Mouse (Mus musculus): ENCODE results near the gene Pram1. TPM values are rescaled to one million over a fixed set of nuclear protein-coding genes. Genes with fewer than 3 reads are reported as not detected.

The Pram1 gene
- polyA plus RNA-seq, 1 experiment from 2014 or later = 0.71 TPM

DNA sequence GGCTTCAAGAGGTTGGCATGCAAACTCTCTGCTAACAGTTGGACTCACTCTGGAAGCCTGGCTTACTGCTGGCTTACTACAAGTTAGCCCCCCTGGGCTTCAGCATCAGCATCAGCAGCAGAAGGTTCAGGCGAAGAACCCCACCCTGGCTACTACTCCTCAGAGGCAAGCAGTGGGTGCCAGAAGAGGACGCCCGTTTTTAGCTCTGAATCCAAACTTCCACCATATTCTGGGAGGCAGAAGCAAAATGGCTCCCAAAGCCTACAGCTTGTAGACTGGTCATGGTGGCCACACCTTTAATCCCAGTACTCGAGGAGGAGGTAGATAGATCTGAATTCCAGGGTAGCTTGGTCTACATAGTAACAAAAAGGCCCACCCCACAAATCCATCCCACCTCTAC lies 6.2 kb downstream of the Pram1 start:
- Histone ChIP-seq H3K9me3 (ENCODE audit: control insufficient read depth, low read length) (no peaks in the 10 kb centered on the region), H3K36me3 (ENCODE audit: control insufficient read depth, insufficient read depth, low read length) (peaks cover 30% of the 10 kb centered on the region), H3K4me3 (ENCODE audit: low read depth, low read length) (no peak overlapping the region), H3K27ac (ENCODE audit: low read depth, low read length) (no peak overlapping the region), H3K9ac (replicated peaks; ENCODE audit: low read depth, low read length) (no peak overlapping the region), H3K27me3 (ENCODE audit: control insufficient read depth, insufficient read depth, low read length) (no peaks in the 10 kb centered on the region), H3K4me1 (ENCODE audit: control insufficient read depth, insufficient read depth, low read length) (no peaks in the 10 kb centered on the region), H3K4me2 (ENCODE audit: low read depth, low read length) (no peak overlapping the region)
- no peak for ATAC-seq (ENCODE audit: low read depth)
- WGBS = 95% methylated on average over 4 of the region's 4 CpGs

DNA sequence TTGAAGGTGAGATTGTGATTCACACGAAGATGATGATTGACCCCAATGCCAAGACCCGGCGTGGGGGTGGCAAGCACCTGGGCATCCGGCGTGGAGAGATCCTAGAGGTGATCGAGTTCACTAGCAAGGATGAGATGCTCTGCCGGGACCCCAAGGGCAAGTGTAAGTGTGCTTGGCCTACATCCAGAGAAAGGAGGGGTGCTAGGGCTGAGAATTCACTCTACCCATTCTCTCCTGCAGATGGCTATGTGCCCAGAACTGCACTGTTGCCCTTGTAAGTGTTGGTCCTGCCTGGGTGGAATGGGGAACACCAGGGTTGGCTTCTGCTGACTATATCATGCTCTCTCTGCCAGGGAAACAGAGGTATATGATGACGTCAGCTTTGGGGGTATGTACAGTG lies 7.2 kb downstream of the Pram1 start:
- Histone ChIP-seq H3K4me1 (ENCODE audit: control insufficient read depth, insufficient read depth, low read length) (no peaks in the 10 kb centered on the region), H3K9ac (replicated peaks; ENCODE audit: low read depth, low read length) (no peak overlapping the region), H3K4me2 (ENCODE audit: low read depth, low read length) (no peak overlapping the region), H3K36me3 (ENCODE audit: control insufficient read depth, insufficient read depth, low read length) (peaks cover 40% of the 10 kb centered on the region), H3K27ac (ENCODE audit: low read depth, low read length) (no peak overlapping the region), H3K27me3 (ENCODE audit: control insufficient read depth, insufficient read depth, low read length) (no peaks in the 10 kb centered on the region), H3K9me3 (ENCODE audit: control insufficient read depth, low read length) (no peaks in the 10 kb centered on the region), H3K4me3 (ENCODE audit: low read depth, low read length) (no peak overlapping the region)
- ATAC-seq (ENCODE audit: low read depth) = no peak
- WGBS = 97% methylated on average over 8 of the region's 8 CpGs

DNA sequence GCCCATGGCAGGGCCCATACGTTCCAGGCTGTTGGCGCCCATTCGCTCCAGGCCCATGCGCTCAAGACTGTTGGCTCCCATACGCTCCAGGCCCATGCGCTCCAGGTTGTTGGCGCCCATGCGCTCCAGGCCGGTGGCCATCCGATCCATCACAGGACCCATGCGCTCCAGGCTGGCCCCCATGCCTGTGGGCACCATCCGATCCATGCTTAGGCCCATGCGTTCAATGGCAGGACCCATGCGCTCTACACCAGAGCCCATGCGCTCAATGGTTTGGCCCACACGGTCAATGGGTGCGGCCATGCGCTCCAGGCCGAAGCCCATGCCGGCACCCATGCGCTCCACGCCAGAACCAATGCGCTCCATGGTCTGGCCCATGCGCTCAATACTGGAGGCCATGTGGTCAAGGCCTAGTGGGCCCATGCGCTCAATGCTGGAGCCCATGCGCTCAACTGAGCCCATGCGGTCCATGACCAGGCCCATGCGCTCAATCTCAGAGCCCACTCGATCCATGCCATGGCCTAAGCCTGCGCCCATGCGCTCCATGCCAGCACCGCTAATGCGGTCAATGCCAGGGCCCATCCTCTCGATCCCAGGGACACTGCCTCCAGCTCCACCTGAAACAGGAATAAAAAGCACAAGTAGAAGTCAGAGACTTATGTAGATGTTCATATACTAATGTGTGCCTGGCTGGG lies 12.1 kb downstream of the Pram1 start:
- peaks cover 62% of the 10 kb centered on the region for H3K36me3 ChIP-seq (ENCODE audit: control insufficient read depth, insufficient read depth, low read length)
- H3K9me3 ChIP-seq (ENCODE audit: control insufficient read depth, low read length) = no peaks in the 10 kb centered on the region
- H3K27ac ChIP-seq (ENCODE audit: low read depth, low read length) = no peak overlapping the region
- 99% methylated on average over 34 of the region's 34 CpGs for WGBS
- no peaks in the 10 kb centered on the region for H3K27me3 ChIP-seq (ENCODE audit: control insufficient read depth, insufficient read depth, low read length)
- ATAC-seq (ENCODE audit: low read depth) = peak; percentile 41; the same call in 1 of the 2 replicates
- H3K4me2 ChIP-seq (ENCODE audit: low read depth, low read length) = no peak overlapping the region
- no peak overlapping the region for H3K9ac ChIP-seq (replicated peaks; ENCODE audit: low read depth, low read length)
- no peak overlapping the region for H3K4me3 ChIP-seq (ENCODE audit: low read depth, low read length)
- H3K4me1 ChIP-seq (ENCODE audit: control insufficient read depth, insufficient read depth, low read length) = no peaks in the 10 kb centered on the region

DNA sequence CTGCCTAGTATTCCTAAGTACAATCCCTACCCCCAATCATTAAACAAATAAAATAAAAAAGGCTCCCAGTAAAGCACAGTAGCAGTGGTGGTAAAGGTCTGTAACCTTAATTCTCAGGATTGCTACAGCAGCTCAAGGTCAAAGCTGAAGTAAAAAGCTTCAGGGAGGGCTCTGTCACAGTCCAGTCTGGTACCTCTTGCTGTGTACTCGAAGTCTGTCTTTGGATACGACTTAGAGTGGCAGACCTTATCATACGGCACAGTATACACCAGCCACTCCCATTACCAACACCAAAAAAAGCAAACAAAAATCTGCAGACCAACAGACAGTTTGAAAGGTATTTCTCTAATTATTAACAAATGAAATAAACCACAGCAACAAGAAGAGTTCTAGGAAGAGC lies 29.0 kb downstream of the Pram1 start:
- no peak overlapping the region for H3K4me3 ChIP-seq (ENCODE audit: low read depth, low read length)
- H3K4me2 ChIP-seq (ENCODE audit: low read depth, low read length) = no peak overlapping the region
- no peaks in the 10 kb centered on the region for H3K27me3 ChIP-seq (ENCODE audit: control insufficient read depth, insufficient read depth, low read length)
- no peak for ATAC-seq (ENCODE audit: low read depth)
- no peaks in the 10 kb centered on the region for H3K9me3 ChIP-seq (ENCODE audit: control insufficient read depth, low read length)
- no peak overlapping the region for H3K27ac ChIP-seq (ENCODE audit: low read depth, low read length)
- 88% methylated on average over 3 of the region's 3 CpGs for WGBS
- peaks cover 23% of the 10 kb centered on the region; the same call in 1 of the 2 replicates for H3K36me3 ChIP-seq (ENCODE audit: control insufficient read depth, insufficient read depth, low read length)
- H3K9ac ChIP-seq (replicated peaks; ENCODE audit: low read depth, low read length) = no peak overlapping the region
- peaks cover 9% of the 10 kb centered on the region for H3K4me1 ChIP-seq (ENCODE audit: control insufficient read depth, insufficient read depth, low read length)

DNA sequence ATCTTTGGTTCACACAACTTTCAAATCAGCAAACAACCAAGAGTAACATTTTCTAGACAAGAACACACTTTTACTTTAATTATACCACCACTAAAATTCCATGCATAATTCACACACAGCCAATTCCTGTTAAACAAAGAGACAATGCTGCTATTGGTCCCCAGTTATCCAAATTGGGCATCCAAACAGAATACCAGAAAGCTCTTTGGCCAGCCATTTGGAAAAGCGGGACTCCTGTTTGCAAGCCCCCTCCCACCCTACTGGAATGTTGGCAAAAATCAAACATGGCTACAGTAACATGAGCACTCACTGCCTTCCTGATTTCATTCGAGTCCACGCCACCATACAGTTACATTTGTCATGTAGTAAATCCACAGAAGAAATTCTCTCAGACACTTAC lies 31.8 kb downstream of the Pram1 start:
- H3K36me3 ChIP-seq (ENCODE audit: control insufficient read depth, insufficient read depth, low read length) = peaks cover 15% of the 10 kb centered on the region; the same call in 1 of the 2 replicates
- H3K4me2 ChIP-seq (ENCODE audit: low read depth, low read length) = no peak overlapping the region
- H3K9me3 ChIP-seq (ENCODE audit: control insufficient read depth, low read length) = no peaks in the 10 kb centered on the region
- no peak overlapping the region for H3K27ac ChIP-seq (ENCODE audit: low read depth, low read length)
- no peak overlapping the region for H3K4me3 ChIP-seq (ENCODE audit: low read depth, low read length)
- 95% methylated on average over 3 of the region's 3 CpGs for WGBS
- no peak overlapping the region for H3K9ac ChIP-seq (replicated peaks; ENCODE audit: low read depth, low read length)
- no peaks in the 10 kb centered on the region for H3K27me3 ChIP-seq (ENCODE audit: control insufficient read depth, insufficient read depth, low read length)
- peaks cover 9% of the 10 kb centered on the region for H3K4me1 ChIP-seq (ENCODE audit: control insufficient read depth, insufficient read depth, low read length)
- ATAC-seq (ENCODE audit: low read depth) = no peak

DNA sequence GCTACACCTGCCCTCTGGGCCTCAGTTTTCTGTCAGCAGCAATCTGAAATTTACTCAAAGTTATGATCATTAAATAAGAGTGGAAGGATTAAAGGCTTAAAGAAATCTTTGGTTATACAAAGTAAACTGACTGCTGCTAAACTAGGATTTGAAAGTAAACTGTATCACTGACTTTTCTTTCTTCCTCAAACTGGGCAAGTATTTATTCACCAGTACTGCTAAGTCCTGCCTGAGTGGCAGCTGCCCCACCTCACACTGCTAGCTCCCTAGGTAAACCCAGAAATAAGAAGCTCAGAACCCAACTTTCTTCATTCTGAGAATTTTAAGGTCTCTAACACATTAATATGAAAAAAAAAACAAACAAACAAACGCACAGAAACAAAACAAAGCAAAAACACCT lies 36.0 kb downstream of the Pram1 start:
- Histone ChIP-seq H3K9ac (replicated peaks; ENCODE audit: low read depth, low read length) (no peak overlapping the region), H3K4me2 (ENCODE audit: low read depth, low read length) (no peak overlapping the region), H3K27ac (ENCODE audit: low read depth, low read length) (no peak overlapping the region), H3K4me3 (ENCODE audit: low read depth, low read length) (no peak overlapping the region), H3K36me3 (ENCODE audit: control insufficient read depth, insufficient read depth, low read length) (peaks cover 11% of the 10 kb centered on the region; the same call in 1 of the 2 replicates), H3K4me1 (ENCODE audit: control insufficient read depth, insufficient read depth, low read length) (peaks cover 9% of the 10 kb centered on the region), H3K27me3 (ENCODE audit: control insufficient read depth, insufficient read depth, low read length) (no peaks in the 10 kb centered on the region), H3K9me3 (ENCODE audit: control insufficient read depth, low read length) (no peaks in the 10 kb centered on the region)
- 75% methylated on average over 1 of the region's 1 CpGs for WGBS
- ATAC-seq (ENCODE audit: low read depth) = no peak

DNA sequence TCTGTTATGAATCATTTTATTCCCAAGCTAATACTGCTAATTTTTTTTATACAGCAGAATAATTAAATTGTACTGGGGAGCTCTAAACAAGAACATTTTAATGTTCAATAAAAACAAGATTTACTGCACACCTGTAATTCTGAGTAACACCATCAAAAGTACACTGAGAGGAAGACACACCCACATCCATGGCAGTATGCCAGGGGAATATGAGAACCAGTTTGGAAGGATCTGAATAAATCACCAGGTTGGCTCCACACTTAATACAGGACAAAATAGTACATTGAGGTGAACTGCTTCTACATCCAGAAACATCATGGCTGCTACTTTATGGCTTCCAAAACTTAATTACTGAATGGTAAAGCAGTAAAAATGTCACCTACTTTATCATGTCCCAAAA lies 37.6 kb downstream of the Pram1 start:
- no peak overlapping the region for H3K4me3 ChIP-seq (ENCODE audit: low read depth, low read length)
- no peaks in the 10 kb centered on the region for H3K9me3 ChIP-seq (ENCODE audit: control insufficient read depth, low read length)
- H3K27ac ChIP-seq (ENCODE audit: low read depth, low read length) = no peak overlapping the region
- no peak for ATAC-seq (ENCODE audit: low read depth)
- peaks cover 11% of the 10 kb centered on the region; the same call in 1 of the 2 replicates for H3K36me3 ChIP-seq (ENCODE audit: control insufficient read depth, insufficient read depth, low read length)
- H3K9ac ChIP-seq (replicated peaks; ENCODE audit: low read depth, low read length) = no peak overlapping the region
- H3K27me3 ChIP-seq (ENCODE audit: control insufficient read depth, insufficient read depth, low read length) = no peaks in the 10 kb centered on the region
- peaks cover 5% of the 10 kb centered on the region for H3K4me1 ChIP-seq (ENCODE audit: control insufficient read depth, insufficient read depth, low read length)
- H3K4me2 ChIP-seq (ENCODE audit: low read depth, low read length) = no peak overlapping the region

DNA sequence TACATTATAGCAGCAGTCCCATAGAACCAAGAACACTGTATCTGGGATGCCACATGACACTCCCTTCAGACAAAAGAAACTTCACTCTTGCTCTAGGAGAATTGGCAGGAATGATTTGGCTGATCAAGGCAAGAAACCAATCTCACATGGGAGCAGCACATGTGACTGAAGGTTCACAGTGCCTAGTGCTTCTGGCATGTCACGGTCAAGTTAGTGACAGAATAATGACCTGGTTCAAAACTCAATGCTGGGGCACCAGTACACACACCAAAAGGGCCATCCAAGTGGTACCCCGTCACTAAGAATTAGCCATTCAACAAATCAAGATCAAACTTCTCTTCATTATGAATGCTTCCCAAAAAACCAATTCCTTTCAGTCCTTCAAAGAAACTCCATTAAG lies 38.2 kb downstream of the Pram1 start:
- no peak overlapping the region for H3K9ac ChIP-seq (replicated peaks; ENCODE audit: low read depth, low read length)
- H3K36me3 ChIP-seq (ENCODE audit: control insufficient read depth, insufficient read depth, low read length) = peaks cover 11% of the 10 kb centered on the region; the same call in 1 of the 2 replicates
- WGBS = 93% methylated on average over 2 of the region's 2 CpGs
- H3K4me2 ChIP-seq (ENCODE audit: low read depth, low read length) = no peak overlapping the region
- no peak for ATAC-seq (ENCODE audit: low read depth)
- no peak overlapping the region for H3K4me3 ChIP-seq (ENCODE audit: low read depth, low read length)
- no peak overlapping the region for H3K27ac ChIP-seq (ENCODE audit: low read depth, low read length)
- H3K4me1 ChIP-seq (ENCODE audit: control insufficient read depth, insufficient read depth, low read length) = 0 out of 2 replicates have a peak, but pooled peaks cover 3% of the 10 kb centered on the region
- no peaks in the 10 kb centered on the region for H3K27me3 ChIP-seq (ENCODE audit: control insufficient read depth, insufficient read depth, low read length)
- no peaks in the 10 kb centered on the region for H3K9me3 ChIP-seq (ENCODE audit: control insufficient read depth, low read length)

DNA sequence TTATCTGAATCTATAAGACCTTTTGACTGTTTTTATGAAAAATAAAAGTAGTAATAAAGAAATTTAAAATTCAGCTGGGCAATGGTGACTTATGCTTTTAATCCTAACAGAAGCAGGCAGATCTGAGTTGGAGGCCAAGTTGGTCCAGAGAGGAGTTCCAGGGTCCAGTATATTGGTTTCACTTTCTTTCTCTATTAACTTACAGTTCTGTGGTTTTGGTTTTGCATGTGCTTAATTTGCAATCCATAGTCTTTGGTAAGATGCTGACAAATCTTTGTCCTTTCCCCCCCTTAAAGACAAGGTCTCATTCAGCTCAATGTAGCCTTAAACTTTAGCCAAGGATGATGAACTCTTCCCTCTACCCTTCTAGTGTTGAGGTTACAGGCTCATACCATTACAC lies 40.9 kb downstream of the Pram1 start:
- H3K4me2 ChIP-seq (ENCODE audit: low read depth, low read length) = no peak overlapping the region
- no peak overlapping the region for H3K4me3 ChIP-seq (ENCODE audit: low read depth, low read length)
- no peaks in the 10 kb centered on the region for H3K9me3 ChIP-seq (ENCODE audit: control insufficient read depth, low read length)
- H3K27ac ChIP-seq (ENCODE audit: low read depth, low read length) = no peak overlapping the region
- ATAC-seq (ENCODE audit: low read depth) = no peak
- H3K36me3 ChIP-seq (ENCODE audit: control insufficient read depth, insufficient read depth, low read length) = peaks cover 11% of the 10 kb centered on the region; the same call in 1 of the 2 replicates
- H3K4me1 ChIP-seq (ENCODE audit: control insufficient read depth, insufficient read depth, low read length) = peaks cover 24% of the 10 kb centered on the region
- no peaks in the 10 kb centered on the region for H3K27me3 ChIP-seq (ENCODE audit: control insufficient read depth, insufficient read depth, low read length)
- no peak overlapping the region for H3K9ac ChIP-seq (replicated peaks; ENCODE audit: low read depth, low read length)
